Mouse (Mus musculus) CH12.LX (cell line): ENCODE measurements at regions not wholly inside any gene's neighbourhood (a gene's known extent, or its start where the extent isn't known, plus 50 kb on each side); places are given as distances from the start of the nearest gene placed in this dataset.

Experiments used
- CHD1 ChIP-seq: IDR thresholded peaks from 2 replicates; pipeline ENCODE4 v1.6.1; 2012; ENCODE audit warnings: low read depth, low read length, improper control_type of control experiment, inconsistent platforms
- CHD2 ChIP-seq: IDR thresholded peaks from 2 replicates; pipeline ENCODE4 v1.6.1; 2011; ENCODE audit warnings: low read length, improper control_type of control experiment
- CTCF ChIP-seq, 2 experiments: IDR thresholded peaks in 1 of 2; conservative IDR thresholded peaks in 1 of 2; 2 replicates each; pipeline ENCODE4 v1.5.1; 2011 to 2012; ENCODE audit warnings: low read depth in 2 of 2, low read length in 2 of 2, improper control_type of control experiment in 1 of 2, inconsistent platforms in 1 of 2, mild to moderate bottlenecking in 1 of 2, moderate library complexity in 1 of 2
- MXI1 ChIP-seq: IDR thresholded peaks from 2 replicates; pipeline ENCODE4 v1.6.1; 2011; ENCODE audit warnings: mild to moderate bottlenecking, low read depth, low read length, improper control_type of control experiment
- POLR2A ChIP-seq: IDR thresholded peaks from 2 replicates; pipeline ENCODE4 v1.6.1; 2011; ENCODE audit warnings: low read depth, mild to moderate bottlenecking, improper control_type of control experiment, low read length
- SIN3A ChIP-seq: IDR thresholded peaks from 2 replicates; pipeline ENCODE4 v1.6.1; 2012; ENCODE audit warnings: low read length, improper control_type of control experiment, inconsistent platforms
- SMC3 ChIP-seq: IDR thresholded peaks from 2 replicates; pipeline ENCODE4 v1.6.1; 2011; ENCODE audit warnings: low read depth, low read length, improper control_type of control experiment
- TCF12 ChIP-seq: IDR thresholded peaks from 2 replicates; pipeline ENCODE4 v1.6.1; 2014; ENCODE audit warnings: low read depth, mild to moderate bottlenecking, inconsistent platforms, low read length, improper control_type of control experiment
- UBTF ChIP-seq: IDR thresholded peaks from 2 replicates; pipeline ENCODE4 v1.6.1; 2012; ENCODE audit warnings: low read depth, mild to moderate bottlenecking, inconsistent platforms, low read length, improper control_type of control experiment, moderate library complexity
- ZMIZ1 ChIP-seq: IDR thresholded peaks from 2 replicates; pipeline ENCODE4 v1.6.1; 2012; ENCODE audit warnings: low read depth, mild to moderate bottlenecking, inconsistent platforms, low read length, improper control_type of control experiment

DNA sequence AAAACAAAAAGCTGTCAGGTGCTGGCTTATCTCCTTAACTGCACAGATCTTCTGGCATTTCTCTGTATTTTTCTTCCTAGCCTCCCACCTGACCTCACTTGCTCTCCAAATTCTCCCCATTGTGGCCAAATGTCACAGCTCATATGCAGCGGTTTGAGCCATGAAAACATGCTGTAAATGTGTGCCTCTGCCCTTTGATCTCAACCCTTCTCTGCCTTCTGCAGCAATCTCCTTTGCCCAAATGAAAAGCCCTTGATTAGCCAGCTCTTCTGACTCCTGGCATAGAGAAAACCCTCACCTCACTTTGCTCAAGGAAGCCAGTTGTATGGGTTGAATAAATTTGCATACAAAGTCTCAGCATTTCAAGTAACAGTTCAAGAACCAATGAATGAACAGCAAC lies 546.1 kb upstream of the Mgmt start:
- no peak for TF ChIP-seq CTCF (conservative IDR thresholded peaks at IDR 0.05 in 1 of 2, IDR thresholded peaks at IDR 0.05 in 1 of 2; ENCODE audit: low read depth in 2 of 2, low read length in 2 of 2)
- TF ChIP-seq POLR2A: no peak
- TF ChIP-seq CHD2: no peak
- TF ChIP-seq CHD1: no peak
- no peak for TF ChIP-seq TCF12
- TF ChIP-seq SMC3: no peak
- no peak for TF ChIP-seq MXI1
- TF ChIP-seq SIN3A: no peak
- no peak for TF ChIP-seq ZMIZ1
- TF ChIP-seq UBTF: no peak
